Mouse (Mus musculus) liver, adult 2 months (tissue): Measurements from ENCODE around the gene Bdp1.

Experiments used
- CTCF ChIP-seq: fragments of 200-500 bp; IDR thresholded peaks from 2 replicates; pipeline ENCODE4 v1.5.1; 2011; ENCODE audit warnings: low read depth, low read length, control low read depth
- POLR2A ChIP-seq: fragments of 200-500 bp; IDR thresholded peaks from 2 replicates; pipeline ENCODE4 v1.6.1; 2011; ENCODE audit warnings: low read length, control low read depth; ENCODE audit not compliant: insufficient read depth; ENCODE audit errors: extremely low read depth

GRCm38 (mm10) chr13:100016891-100017290 lies 87.0 kb downstream of the Bdp1 start:
- TF ChIP-seq POLR2A = no peak
- TF ChIP-seq CTCF = no peak
